Mouse (Mus musculus) monocyte, adult 5-6 weeks (primary cell): ENCODE results near the gene Kcnd3. TPM values are rescaled to one million over a fixed set of nuclear protein-coding genes. Genes with fewer than 3 reads are reported as not detected.

Experiments used
- ATAC-seq: fragments of 153-309, 156-312 bp; replicated peaks from 2 replicates; pipeline ENCODE4 v1.8.0; 2017; ENCODE audit warnings: mild to moderate bottlenecking; ENCODE audit not compliant: low TSS enrichment, insufficient number of reproducible peaks, severe bottlenecking, poor library complexity, low FRiP score
- total RNA-seq: library from RNA; stranded (forward); fragments of 200-1000, 200-491, 200-594 nt; gene quantifications from 3 replicates; pipeline ENCODE4 v1.2.3, GENCODE M21; 2017

Kcnd3 gene
- total RNA-seq, 1 experiment from 2014 or later: not detected

- ATAC-seq: no peak
These were observed 59.7 kb downstream of the Kcnd3 start for GRCm38 (mm10) chr3:105511836-105512235.

- ATAC-seq: no peak
These were observed 62.1 kb downstream of the Kcnd3 start for GRCm38 (mm10) chr3:105514215-105514614.

- no peak for ATAC-seq
These were observed 62.9 kb downstream of the Kcnd3 start for GRCm38 (mm10) chr3:105515035-105515434.

DNA sequence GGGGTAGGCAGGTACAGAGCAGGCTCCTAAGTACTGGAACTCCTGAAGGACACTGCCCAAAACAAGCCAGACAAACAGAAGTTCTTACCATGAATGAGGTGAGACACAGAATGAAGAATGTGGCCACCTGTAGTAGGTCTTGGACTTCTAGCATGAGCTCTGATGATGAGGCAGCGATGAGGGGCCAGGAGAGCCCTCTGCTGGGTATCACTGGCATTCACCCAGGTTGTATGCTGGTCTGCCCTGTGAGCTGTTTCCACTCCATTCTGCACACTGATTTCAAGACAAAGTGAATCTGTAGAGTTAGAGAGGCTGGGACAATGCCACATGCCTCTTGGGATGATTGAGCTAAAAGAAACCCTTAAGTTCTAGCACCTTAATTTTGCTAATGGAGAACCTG lies 63.5 kb downstream of the Kcnd3 start:
- no peak for ATAC-seq

DNA sequence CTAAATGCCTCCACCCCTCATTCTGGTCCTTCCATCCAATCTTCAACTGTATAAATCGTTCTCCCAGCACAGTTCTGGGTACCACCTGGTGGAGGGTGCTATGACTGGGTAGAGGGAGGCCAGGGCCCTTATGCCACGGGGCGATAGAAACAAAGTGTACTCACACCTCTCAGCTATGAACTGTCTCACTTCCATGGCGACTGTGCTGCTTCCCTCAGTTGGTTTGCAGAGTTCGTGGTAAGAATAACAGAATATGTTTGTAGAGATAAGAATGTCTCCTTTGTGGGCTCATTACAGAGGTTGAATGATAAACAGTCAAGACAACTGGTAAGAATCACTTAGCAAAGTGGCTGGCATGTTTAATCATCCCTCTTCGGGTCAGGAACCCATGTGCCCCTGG lies 68.3 kb downstream of the Kcnd3 start:
- ATAC-seq: no peak

GRCm38 (mm10) chr3:105521178-105521631 lies 69.1 kb downstream of the Kcnd3 start:
- ATAC-seq: no peak

GRCm38 (mm10) chr3:105521639-105522038 lies 69.5 kb downstream of the Kcnd3 start:
- no peak for ATAC-seq

DNA sequence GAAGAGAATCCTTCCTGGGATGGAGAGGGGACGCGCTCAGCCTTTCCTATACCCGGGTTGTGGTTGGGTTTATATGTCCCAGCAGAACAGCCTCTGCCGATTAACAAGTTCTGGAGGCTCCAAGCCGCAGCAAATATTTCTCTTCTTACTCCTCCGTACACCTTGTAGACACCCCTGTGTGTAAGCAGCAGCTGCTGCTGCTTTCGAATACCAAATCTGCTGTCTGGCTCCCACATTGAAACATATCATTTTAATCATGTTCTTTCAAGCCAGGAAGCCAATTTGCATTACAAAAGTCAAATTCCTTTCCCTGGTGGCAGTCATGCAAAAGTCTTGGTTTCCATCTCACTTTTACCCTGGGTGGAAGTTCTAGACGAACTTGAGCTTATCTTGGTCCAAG lies 76.7 kb downstream of the Kcnd3 start:
- no peak for ATAC-seq

GRCm38 (mm10) chr3:105529700-105530099 lies 77.6 kb downstream of the Kcnd3 start:
- ATAC-seq: no peak

- no peak for ATAC-seq
These were observed 78.4 kb downstream of the Kcnd3 start for GRCm38 (mm10) chr3:105530363-105531130.

GRCm38 (mm10) chr3:105538406-105538805 lies 86.3 kb downstream of the Kcnd3 start:
- no peak for ATAC-seq

DNA sequence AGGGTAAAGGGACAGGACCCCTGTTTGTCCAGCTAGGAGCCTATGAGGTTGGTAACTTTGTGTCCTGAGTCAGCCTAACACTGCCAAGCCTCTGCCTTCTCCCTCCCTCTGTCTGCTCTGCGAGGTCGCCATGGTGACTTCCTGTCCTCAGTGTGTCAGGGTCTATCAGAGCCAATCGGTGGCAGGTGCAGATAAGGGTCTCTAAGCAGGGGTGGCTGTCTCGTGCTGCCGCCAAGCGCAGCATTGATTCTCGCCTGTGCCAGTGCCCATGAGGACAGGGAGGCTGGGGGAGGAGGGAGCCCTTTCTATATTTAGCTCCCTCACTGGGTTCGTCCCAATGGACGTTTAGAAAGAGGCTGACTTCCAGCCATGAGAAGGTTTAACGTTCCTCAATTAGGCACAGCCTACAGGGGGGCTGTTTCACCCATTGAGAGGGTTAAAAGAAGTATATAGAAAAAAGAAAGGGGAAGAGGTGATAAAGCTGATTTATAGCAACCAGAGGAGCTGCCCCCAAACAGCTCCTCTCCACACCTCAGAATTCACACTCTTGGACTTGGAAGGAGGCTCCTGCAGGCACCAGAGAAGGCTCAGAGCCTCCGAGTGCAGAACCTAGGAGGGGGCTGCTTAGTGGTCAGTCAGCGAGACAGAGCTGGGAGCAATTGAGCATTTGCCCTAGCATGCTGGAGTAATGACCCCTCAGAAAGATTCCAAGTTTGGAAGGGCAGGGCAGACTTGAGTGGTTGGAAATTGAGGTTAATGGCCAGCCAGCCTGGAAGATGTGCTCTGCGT lies 86.9 kb downstream of the Kcnd3 start:
- no peak for ATAC-seq

DNA sequence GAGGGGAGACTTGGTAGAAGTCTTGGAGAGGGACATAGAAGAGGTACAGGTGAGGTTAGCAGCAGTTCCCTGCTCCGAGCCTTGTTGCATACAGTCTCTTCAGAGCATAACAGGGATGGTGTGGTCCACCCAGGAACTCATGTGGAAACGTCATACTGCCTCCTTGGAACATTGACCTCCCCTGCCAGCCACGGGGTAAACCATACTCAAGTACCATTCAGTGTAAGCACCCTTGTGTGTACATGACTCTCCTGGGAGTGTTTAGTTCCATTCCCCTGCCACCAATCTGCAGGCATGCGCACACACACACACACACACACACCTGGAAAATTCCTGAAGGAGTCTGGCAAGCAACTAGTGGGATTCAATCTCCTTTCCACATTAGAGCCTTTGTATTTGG lies 90.6 kb downstream of the Kcnd3 start:
- ATAC-seq: no peak

- no peak for ATAC-seq
These were observed 92.0 kb downstream of the Kcnd3 start for GRCm38 (mm10) chr3:105544106-105544505.

- no peak for ATAC-seq
These were observed 94.5 kb downstream of the Kcnd3 start for GRCm38 (mm10) chr3:105546611-105547071.

GRCm38 (mm10) chr3:105548074-105548771 lies 96.1 kb downstream of the Kcnd3 start:
- ATAC-seq: no peak

DNA sequence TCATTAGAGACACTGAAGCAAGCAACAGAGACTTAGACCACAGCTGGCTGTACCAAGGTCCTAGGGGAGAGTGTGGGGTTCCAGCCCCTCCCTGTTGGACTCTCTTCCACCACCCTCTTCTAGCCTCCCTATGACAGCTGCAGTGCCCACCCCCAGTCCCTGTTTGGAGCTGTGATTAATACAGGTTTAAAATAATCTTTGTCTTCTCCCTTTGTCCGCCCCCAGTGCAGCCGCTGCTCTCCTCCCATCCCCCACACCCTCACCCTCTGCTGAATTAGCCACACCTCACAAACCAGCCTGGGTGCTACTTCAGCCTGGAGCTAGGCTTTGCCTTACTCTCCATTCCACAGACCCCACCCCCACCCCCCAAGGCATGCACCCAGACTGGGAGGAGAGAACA lies 107.3 kb downstream of the Kcnd3 start:
- no peak for ATAC-seq

DNA sequence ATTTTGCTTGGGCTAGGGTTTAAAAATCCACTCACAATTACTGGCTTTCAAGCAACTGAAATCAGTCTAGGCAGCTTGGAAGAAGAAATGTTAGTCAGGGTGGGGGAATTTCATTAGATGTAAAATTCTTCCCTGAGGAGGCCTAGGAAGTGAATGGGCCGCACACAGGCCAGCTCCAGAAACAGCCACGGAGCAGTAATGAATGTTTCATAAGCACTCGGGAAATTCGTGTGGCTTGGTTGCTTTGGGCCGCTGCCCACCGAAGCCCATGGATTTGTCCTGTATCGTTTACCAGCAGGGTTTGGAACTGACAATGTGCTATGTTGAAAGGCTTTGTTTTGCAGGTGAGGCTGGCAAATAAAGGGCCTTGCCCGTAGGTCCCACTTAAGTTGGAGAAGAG lies 114.8 kb downstream of the Kcnd3 start:
- no peak for ATAC-seq

DNA sequence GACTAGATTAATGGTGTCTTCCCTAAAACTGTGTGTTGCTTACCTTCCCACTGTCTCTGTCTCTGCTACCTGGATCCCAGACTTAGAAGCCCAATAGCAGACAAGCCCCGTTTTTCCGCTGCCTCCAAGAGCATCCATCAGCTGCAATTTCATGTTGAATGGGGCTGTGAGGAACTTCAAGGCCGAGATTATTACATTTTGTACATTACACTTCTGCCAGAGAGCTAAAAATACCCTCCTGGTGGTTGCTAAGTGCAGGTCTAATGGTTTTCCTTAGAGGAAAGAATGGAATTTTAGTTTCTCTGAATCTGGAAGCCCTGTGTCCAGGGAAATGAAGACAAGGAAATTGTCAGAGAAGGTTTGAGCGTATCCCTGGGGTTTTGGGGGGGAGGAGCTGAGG lies 115.3 kb downstream of the Kcnd3 start:
- ATAC-seq: no peak
